Mouse (Mus musculus): ENCODE measurements around the gene Ttc38. TPM values are rescaled to one million over a fixed set of nuclear protein-coding genes. Genes with fewer than 3 reads are reported as not detected.

The Ttc38 gene
- polyA plus RNA-seq, 1 experiment from 2014 or later = 10.7 TPM

DNA sequence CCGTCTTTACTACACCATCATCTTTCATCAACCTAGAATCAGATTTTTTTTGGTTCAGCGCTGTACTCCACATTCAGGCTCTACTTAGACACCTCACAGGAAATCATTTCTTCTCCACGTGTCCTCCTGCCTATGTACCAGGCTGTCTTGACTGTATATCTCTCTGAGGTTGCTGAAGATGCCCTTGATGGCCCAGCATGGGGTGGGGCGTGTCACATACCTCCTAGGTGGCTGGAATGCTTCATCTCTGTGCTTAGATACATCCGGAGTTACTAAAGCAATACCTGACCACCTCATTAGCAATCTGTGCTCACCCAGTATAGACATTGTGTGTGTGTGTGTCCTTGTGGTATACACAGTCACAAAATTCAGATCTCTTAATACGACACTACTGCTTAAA, 36.6 kb upstream of the Ttc38 start:
- Histone ChIP-seq H3K4me3 (ENCODE audit: low read depth, low read length) (no peak overlapping the region), H3K27ac (ENCODE audit: low read length) (no peak overlapping the region), H3K36me3 (ENCODE audit: control insufficient read depth, insufficient read depth) (no peaks in the 10 kb centered on the region; the same call in 1 of the 2 replicates), H3K27me3 (ENCODE audit: control insufficient read depth, insufficient read depth, low read depth, low read length) (no peaks in the 10 kb centered on the region), H3K4me2 (ENCODE audit: low read depth, low read length) (no peak overlapping the region), H3K9me3 (replicated peaks; ENCODE audit: control insufficient read depth, low read length) (no peaks in the 10 kb centered on the region), H3K9ac (ENCODE audit: low read depth, low read length) (no peak overlapping the region), H3K4me1 (ENCODE audit: control insufficient read depth, low read depth, low read length) (no peaks in the 10 kb centered on the region)
- WGBS (ENCODE audit: insufficient replicate concordance) = 54% methylated on average over 6 of the region's 6 CpGs
- no peak for ATAC-seq (ENCODE audit: low read depth)

DNA sequence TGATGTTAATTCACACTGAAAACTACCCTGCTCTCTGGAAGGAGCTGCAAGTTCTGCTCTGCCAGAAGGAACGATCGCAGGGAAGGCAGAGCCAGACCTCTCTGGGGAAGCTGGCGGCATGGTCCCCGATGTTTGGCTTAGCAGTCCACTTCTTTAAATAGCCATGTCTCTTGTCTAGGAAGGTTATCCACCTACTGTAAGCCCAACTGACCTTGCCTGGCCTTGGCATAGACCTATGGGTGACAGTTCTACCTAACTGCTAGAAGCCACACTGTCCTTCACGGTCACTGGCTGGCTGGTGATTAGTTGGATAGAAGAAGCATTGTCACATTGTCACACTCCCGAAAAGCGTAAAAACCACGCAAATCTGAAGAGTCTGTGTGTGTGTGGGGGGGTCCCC, 33.4 kb upstream of the Ttc38 start:
- 82% methylated on average over 8 of the region's 8 CpGs for WGBS (ENCODE audit: insufficient replicate concordance)
- no peaks in the 10 kb centered on the region; the same call in 1 of the 2 replicates for H3K36me3 ChIP-seq (ENCODE audit: control insufficient read depth, insufficient read depth)
- no peaks in the 10 kb centered on the region for H3K4me1 ChIP-seq (ENCODE audit: control insufficient read depth, low read depth, low read length)

DNA sequence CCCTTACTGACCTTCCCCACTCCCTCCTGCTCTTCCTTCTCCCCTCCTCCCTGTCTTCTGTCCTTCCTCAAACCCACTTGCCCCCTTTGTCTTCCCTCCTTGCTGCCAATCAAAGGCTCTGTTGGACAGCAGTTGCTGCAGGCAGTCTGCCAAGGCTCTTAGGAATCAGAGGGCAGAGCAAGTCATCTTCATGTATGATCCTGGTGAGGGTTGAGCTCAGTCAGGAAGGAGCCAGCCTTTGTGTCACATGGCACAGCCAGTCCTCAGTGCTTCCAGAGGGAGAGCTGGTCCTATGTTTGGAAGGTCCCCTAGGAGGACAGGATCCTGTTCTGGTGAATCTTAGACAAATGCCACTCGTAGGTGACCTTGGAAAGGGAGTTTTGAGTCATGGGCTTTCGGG, 29.2 kb upstream of the Ttc38 start:
- H3K27ac ChIP-seq (ENCODE audit: low read length) = no peak overlapping the region
- no peak for ATAC-seq (ENCODE audit: low read depth)
- peaks cover 3% of the 10 kb centered on the region; the same call in 1 of the 2 replicates for H3K36me3 ChIP-seq (ENCODE audit: control insufficient read depth, insufficient read depth)
- H3K27me3 ChIP-seq (ENCODE audit: control insufficient read depth, insufficient read depth, low read depth, low read length) = no peaks in the 10 kb centered on the region
- no peak overlapping the region for H3K4me2 ChIP-seq (ENCODE audit: low read depth, low read length)
- H3K4me3 ChIP-seq (ENCODE audit: low read depth, low read length) = no peak overlapping the region
- no peaks in the 10 kb centered on the region for H3K4me1 ChIP-seq (ENCODE audit: control insufficient read depth, low read depth, low read length)
- WGBS (ENCODE audit: insufficient replicate concordance) = 48% methylated on average over 2 of the region's 2 CpGs
- H3K9me3 ChIP-seq (replicated peaks; ENCODE audit: control insufficient read depth, low read length) = no peaks in the 10 kb centered on the region
- H3K9ac ChIP-seq (ENCODE audit: low read depth, low read length) = no peak overlapping the region

More for the DNA sequence above, 33.4 kb upstream of the Ttc38 start:
- Histone ChIP-seq H3K9me3 (replicated peaks; ENCODE audit: control insufficient read depth, low read length) (no peaks in the 10 kb centered on the region), H3K27ac (ENCODE audit: low read length) (no peak overlapping the region), H3K4me3 (ENCODE audit: low read depth, low read length) (no peak overlapping the region), H3K4me2 (ENCODE audit: low read depth, low read length) (no peak overlapping the region), H3K9ac (ENCODE audit: low read depth, low read length) (no peak overlapping the region), H3K27me3 (ENCODE audit: control insufficient read depth, insufficient read depth, low read depth, low read length) (no peaks in the 10 kb centered on the region)
- no peak for ATAC-seq (ENCODE audit: low read depth)

DNA sequence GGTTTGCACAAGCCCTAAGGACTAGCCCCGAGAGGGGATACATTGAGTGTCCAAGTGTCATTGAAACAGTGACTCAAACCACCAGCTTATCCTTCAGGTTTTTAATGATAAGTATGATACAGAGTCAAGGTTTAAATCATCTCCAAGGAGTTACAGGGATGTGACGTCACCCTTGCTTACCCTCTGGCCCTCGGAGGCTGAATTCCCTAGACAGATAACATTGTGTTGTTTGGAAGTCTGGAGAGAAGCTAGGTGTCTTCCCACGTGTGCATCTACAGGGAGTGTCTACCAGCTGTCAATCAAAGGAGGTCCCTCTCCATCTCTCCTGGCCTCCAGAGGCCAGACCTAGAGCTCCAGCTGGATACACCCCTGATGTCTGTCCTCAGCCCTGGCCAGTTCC, 25.2 kb upstream of the Ttc38 start:
- H3K9me3 ChIP-seq (replicated peaks; ENCODE audit: control insufficient read depth, low read length) = no peaks in the 10 kb centered on the region
- WGBS (ENCODE audit: insufficient replicate concordance) = 69% methylated on average over 4 of the region's 4 CpGs
- no peak overlapping the region for H3K4me2 ChIP-seq (ENCODE audit: low read depth, low read length)
- H3K9ac ChIP-seq (ENCODE audit: low read depth, low read length) = no peak overlapping the region
- no peak overlapping the region for H3K27ac ChIP-seq (ENCODE audit: low read length)
- peaks cover 3% of the 10 kb centered on the region; the same call in 1 of the 2 replicates for H3K36me3 ChIP-seq (ENCODE audit: control insufficient read depth, insufficient read depth)
- no peak overlapping the region for H3K4me3 ChIP-seq (ENCODE audit: low read depth, low read length)
- peaks cover 19% of the 10 kb centered on the region for H3K4me1 ChIP-seq (ENCODE audit: control insufficient read depth, low read depth, low read length)
- H3K27me3 ChIP-seq (ENCODE audit: control insufficient read depth, insufficient read depth, low read depth, low read length) = no peaks in the 10 kb centered on the region
- no peak for ATAC-seq (ENCODE audit: low read depth)

DNA sequence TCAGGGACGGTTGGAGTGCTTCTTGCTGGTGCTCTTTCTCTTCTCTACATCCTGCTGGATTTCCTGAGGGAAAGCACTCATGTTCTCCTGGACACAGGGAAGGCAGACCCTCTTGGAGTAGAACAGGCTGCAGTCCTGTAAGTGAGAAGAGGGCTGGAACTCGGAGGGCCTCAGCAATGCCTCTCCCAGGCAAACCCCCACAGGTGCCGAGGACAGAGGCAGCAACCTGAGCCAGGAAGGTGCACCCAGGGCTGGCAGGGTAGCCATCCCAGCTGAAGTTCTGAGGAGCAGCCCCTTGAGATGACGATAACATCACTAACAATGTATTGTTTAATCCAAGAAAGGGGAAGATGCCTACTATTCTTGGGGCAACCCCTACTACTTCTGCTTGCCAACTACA, 24.7 kb upstream of the Ttc38 start:
- Histone ChIP-seq H3K27ac (ENCODE audit: low read length) (no peak overlapping the region), H3K36me3 (ENCODE audit: control insufficient read depth, insufficient read depth) (peaks cover 3% of the 10 kb centered on the region; the same call in 1 of the 2 replicates), H3K9me3 (replicated peaks; ENCODE audit: control insufficient read depth, low read length) (no peaks in the 10 kb centered on the region), H3K9ac (ENCODE audit: low read depth, low read length) (no peak overlapping the region), H3K4me3 (ENCODE audit: low read depth, low read length) (no peak overlapping the region), H3K27me3 (ENCODE audit: control insufficient read depth, insufficient read depth, low read depth, low read length) (no peaks in the 10 kb centered on the region), H3K4me2 (ENCODE audit: low read depth, low read length) (no peak overlapping the region), H3K4me1 (ENCODE audit: control insufficient read depth, low read depth, low read length) (peaks cover 23% of the 10 kb centered on the region)
- ATAC-seq (ENCODE audit: low read depth) = no peak
- 75% methylated on average over 4 of the region's 4 CpGs for WGBS (ENCODE audit: insufficient replicate concordance)

DNA sequence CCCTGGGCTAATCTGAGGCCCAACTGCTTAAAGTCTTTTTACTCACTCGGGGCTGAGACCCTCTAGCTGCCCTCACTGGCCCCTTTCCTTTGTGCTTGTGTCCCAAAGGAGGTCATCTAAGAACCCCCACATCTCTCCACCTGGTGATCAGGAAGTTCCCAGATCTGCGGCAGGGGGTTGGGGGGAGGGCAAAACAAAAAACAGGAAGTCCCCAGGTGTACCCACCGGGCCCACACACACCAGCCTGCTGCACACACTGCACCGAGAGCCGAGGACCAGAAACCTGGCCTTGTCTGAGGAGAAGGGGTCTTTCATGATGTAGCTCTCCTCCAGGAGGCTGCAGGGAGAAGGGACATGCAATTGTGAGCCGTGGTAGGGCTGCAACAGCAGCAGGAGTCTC, 24.1 kb upstream of the Ttc38 start:
- ATAC-seq (ENCODE audit: low read depth) = no peak
- Histone ChIP-seq H3K27ac (ENCODE audit: low read length) (no peak overlapping the region), H3K9me3 (replicated peaks; ENCODE audit: control insufficient read depth, low read length) (no peaks in the 10 kb centered on the region), H3K9ac (ENCODE audit: low read depth, low read length) (no peak overlapping the region), H3K27me3 (ENCODE audit: control insufficient read depth, insufficient read depth, low read depth, low read length) (no peaks in the 10 kb centered on the region), H3K4me2 (ENCODE audit: low read depth, low read length) (no peak overlapping the region), H3K36me3 (ENCODE audit: control insufficient read depth, insufficient read depth) (peaks cover 3% of the 10 kb centered on the region; the same call in 1 of the 2 replicates), H3K4me3 (ENCODE audit: low read depth, low read length) (no peak overlapping the region), H3K4me1 (ENCODE audit: control insufficient read depth, low read depth, low read length) (peaks cover 23% of the 10 kb centered on the region)
- WGBS (ENCODE audit: insufficient replicate concordance) = 67% methylated on average over 6 of the region's 6 CpGs

DNA sequence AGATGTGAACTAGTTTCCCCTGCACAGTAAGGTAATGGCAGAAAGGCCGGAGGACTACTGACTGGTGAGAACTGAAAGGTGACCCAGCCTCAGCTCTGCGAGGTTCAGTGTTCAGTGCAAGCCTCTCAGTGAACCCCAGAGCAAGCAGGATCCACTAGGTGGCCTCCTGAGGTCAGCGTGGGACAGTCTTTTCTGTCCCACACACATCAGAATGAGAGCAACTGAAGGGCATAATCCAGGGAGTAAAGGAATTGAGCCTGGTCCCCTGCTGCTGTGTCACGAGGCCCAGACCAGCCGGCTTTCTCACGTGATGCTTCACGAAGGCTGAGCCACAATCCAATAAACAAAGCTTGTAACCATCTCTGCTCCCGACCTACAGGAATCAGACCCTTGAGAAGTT, 23.7 kb upstream of the Ttc38 start:
- no peak for ATAC-seq (ENCODE audit: low read depth)
- peaks cover 3% of the 10 kb centered on the region; the same call in 1 of the 2 replicates for H3K36me3 ChIP-seq (ENCODE audit: control insufficient read depth, insufficient read depth)
- H3K4me2 ChIP-seq (ENCODE audit: low read depth, low read length) = no peak overlapping the region
- no peaks in the 10 kb centered on the region for H3K9me3 ChIP-seq (replicated peaks; ENCODE audit: control insufficient read depth, low read length)
- no peak overlapping the region for H3K27ac ChIP-seq (ENCODE audit: low read length)
- 67% methylated on average over 8 of the region's 8 CpGs for WGBS (ENCODE audit: insufficient replicate concordance)
- no peak overlapping the region for H3K4me3 ChIP-seq (ENCODE audit: low read depth, low read length)
- no peaks in the 10 kb centered on the region for H3K27me3 ChIP-seq (ENCODE audit: control insufficient read depth, insufficient read depth, low read depth, low read length)
- H3K4me1 ChIP-seq (ENCODE audit: control insufficient read depth, low read depth, low read length) = peaks cover 26% of the 10 kb centered on the region
- no peak overlapping the region for H3K9ac ChIP-seq (ENCODE audit: low read depth, low read length)

DNA sequence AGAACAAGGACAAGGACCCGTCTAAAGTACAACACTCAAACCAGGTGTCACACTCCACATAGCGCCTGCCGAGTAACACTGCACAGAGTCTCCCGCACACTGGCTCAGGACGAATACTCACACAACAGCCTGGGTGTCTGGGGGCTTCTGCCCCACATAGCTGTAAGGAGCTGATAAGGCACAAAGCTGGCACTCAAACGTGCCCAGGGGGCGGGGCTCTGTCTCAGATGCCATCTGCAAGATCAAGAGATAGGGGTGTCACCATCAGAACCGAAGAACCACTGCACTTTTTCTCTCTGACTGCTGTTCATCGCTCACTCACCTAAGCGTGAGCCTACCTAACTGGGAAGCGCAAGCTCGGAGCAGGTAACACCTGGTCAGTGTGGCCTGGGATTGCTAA, 23.0 kb upstream of the Ttc38 start:
- Histone ChIP-seq H3K9ac (ENCODE audit: low read depth, low read length) (no peak overlapping the region), H3K36me3 (ENCODE audit: control insufficient read depth, insufficient read depth) (peaks cover 3% of the 10 kb centered on the region; the same call in 1 of the 2 replicates), H3K4me1 (ENCODE audit: control insufficient read depth, low read depth, low read length) (peaks cover 29% of the 10 kb centered on the region), H3K4me2 (ENCODE audit: low read depth, low read length) (no peak overlapping the region), H3K27ac (ENCODE audit: low read length) (no peak overlapping the region), H3K9me3 (replicated peaks; ENCODE audit: control insufficient read depth, low read length) (no peaks in the 10 kb centered on the region), H3K27me3 (ENCODE audit: control insufficient read depth, insufficient read depth, low read depth, low read length) (no peaks in the 10 kb centered on the region), H3K4me3 (ENCODE audit: low read depth, low read length) (no peak overlapping the region)
- WGBS (ENCODE audit: insufficient replicate concordance) = 59% methylated on average over 12 of the region's 12 CpGs
- ATAC-seq (ENCODE audit: low read depth) = no peak

DNA sequence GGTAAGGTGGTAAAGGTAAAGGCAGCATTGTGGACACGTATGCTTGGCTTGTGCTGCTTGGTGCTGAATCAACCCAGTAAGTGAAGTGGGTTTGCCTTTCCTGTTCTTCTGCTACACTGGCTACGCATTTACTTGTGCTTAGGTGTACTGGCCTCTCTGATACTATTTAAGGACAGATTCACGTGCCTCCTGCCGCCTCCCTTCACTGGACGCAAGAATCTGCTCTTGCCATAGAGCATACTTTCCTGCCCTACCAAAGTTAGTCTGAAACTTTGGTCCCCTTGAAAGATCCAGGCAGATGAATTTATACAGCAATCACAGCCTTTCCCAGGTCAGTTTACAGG, 21.7 kb upstream of the Ttc38 start:
- no peaks in the 10 kb centered on the region for H3K9me3 ChIP-seq (replicated peaks; ENCODE audit: control insufficient read depth, low read length)
- H3K4me2 ChIP-seq (ENCODE audit: low read depth, low read length) = peak overlapping the region; percentile 81
- H3K4me3 ChIP-seq (ENCODE audit: low read depth, low read length) = peak overlapping the region; percentile 77
- H3K27ac ChIP-seq (ENCODE audit: low read length) = peak overlapping the region; percentile 84
- H3K9ac ChIP-seq (ENCODE audit: low read depth, low read length) = peak overlapping the region; percentile 83
- H3K27me3 ChIP-seq (ENCODE audit: control insufficient read depth, insufficient read depth, low read depth, low read length) = no peaks in the 10 kb centered on the region
- 73% methylated on average over 5 of the region's 5 CpGs for WGBS (ENCODE audit: insufficient replicate concordance)
- ATAC-seq (ENCODE audit: low read depth) = no peak
- H3K36me3 ChIP-seq (ENCODE audit: control insufficient read depth, insufficient read depth) = peaks cover 3% of the 10 kb centered on the region; the same call in 1 of the 2 replicates
- peaks cover 29% of the 10 kb centered on the region for H3K4me1 ChIP-seq (ENCODE audit: control insufficient read depth, low read depth, low read length)
